In the genomic region with DNA sequence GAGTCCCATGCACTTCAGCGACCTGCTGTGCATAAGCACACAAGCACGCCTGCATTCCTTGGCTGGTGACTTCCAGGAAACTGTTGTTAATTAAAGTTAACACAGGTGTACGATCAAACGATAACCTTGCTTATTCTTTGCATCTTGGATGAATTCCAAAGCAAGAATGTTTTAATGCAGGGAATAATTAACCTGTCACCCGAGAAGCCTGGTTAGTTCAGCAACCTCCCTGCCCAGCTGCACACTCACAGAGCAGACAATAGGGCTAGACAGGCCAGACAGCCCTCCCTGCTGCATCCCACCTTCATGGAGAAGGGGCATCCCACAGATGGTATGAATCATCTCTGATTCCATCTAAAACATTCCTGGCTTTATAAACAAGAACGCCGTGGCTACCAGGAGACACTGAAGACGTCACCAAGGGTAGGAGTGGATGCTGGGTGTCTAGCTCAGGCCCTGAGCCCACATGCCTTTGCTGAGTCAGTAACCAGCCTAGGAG, we compare ENCODE assay signal across 13 mouse cellular contexts. TPM values are rescaled to one million over a fixed set of nuclear protein-coding genes. Genes with fewer than 3 reads are reported as not detected.
DNase-seq lines count a peak whose midpoint lies in the region; ATAC-seq and TF ChIP-seq lines count a peak whose summit lies in the region.
"Had no signal": no experiment of that assay in that cellular context is flagged by ENCODE, and none has a peak within 500 bp of the region (broad histone marks: within the 10 kb centered on the region; RNA-seq: fewer than 3 reads in every experiment).

No protein-coding gene starts in this region.

- no peak overlapping the region for H3K4me2 ChIP-seq in hindbrain, embryonic 16.5 days (ENCODE audit: low read length)
- H3K4me2 ChIP-seq in intestine, postnatal 0 days (replicated peaks; ENCODE audit: low read depth) = no peak overlapping the region
- H3K4me2 ChIP-seq: heart, embryonic 13.5 days; liver, embryonic 12.5 days had no signal

- H3K27ac ChIP-seq in hindbrain, embryonic 10.5 days = peak overlapping the region; percentile 35; the same call in 1 of the 2 replicates
- no peak overlapping the region for H3K27ac ChIP-seq in hindbrain, embryonic 16.5 days (ENCODE audit: low read depth, low read length)
- H3K27ac ChIP-seq in intestine, postnatal 0 days (ENCODE audit: low read depth, low read length) = no peak overlapping the region
- H3K27ac ChIP-seq: heart, embryonic 13.5 days; liver, embryonic 12.5 days had no signal

- ATAC-seq in hindbrain, embryonic 16.5 days = no peak
- ATAC-seq in Patski = peak; percentile 75
- ATAC-seq in intestine, postnatal 0 days = 0 out of 2 replicates have a peak, but pooled peaks have one; percentile 22
- no peak for ATAC-seq in megakaryocyte-erythroid progenitor cell, adult 5-6 weeks (replicated peaks; ENCODE audit: low FRiP score, low TSS enrichment, poor library complexity, severe bottlenecking)
- ATAC-seq: inflammation-experienced regulatory T-cells, adult 6 months; liver, embryonic 12.5 days had no signal

- WGBS in hindbrain, embryonic 10.5 days = 40% methylated on average over 8 of the region's 8 CpGs
- WGBS in hindbrain, embryonic 16.5 days = 40% methylated on average over 8 of the region's 8 CpGs
- WGBS in intestine, postnatal 0 days = 30% methylated on average over 8 of the region's 8 CpGs

- H3K9ac ChIP-seq in hindbrain, embryonic 16.5 days (ENCODE audit: low read depth, low read length) = no peak overlapping the region
- no peak overlapping the region for H3K9ac ChIP-seq in intestine, postnatal 0 days (ENCODE audit: low read depth, low read length)
- H3K9ac ChIP-seq: heart, embryonic 13.5 days; liver, embryonic 12.5 days had no signal

- no peak overlapping the region for H3K4me3 ChIP-seq in hindbrain, embryonic 10.5 days
- no peak overlapping the region for H3K4me3 ChIP-seq in hindbrain, embryonic 16.5 days (ENCODE audit: low read length)
- no peak overlapping the region for H3K4me3 ChIP-seq in intestine, postnatal 0 days (ENCODE audit: low read depth, low read length)
- H3K4me3 ChIP-seq: heart, embryonic 13.5 days; liver, embryonic 12.5 days had no signal

- POLR2A ChIA-PET in Patski (lab: Charles Lee) = interaction anchor here (0.6 kb wide), 1 partner anchor 25 kb away, joined by 3 read pairs; no protein-coding TSS in a partner anchor

- no peaks in the 10 kb centered on the region for H3K36me3 ChIP-seq in hindbrain, embryonic 10.5 days
- H3K36me3 ChIP-seq in hindbrain, embryonic 16.5 days (ENCODE audit: control insufficient read depth, insufficient read depth, low read length) = no peaks in the 10 kb centered on the region
- no peaks in the 10 kb centered on the region for H3K36me3 ChIP-seq in intestine, postnatal 0 days (ENCODE audit: control insufficient read depth, insufficient read depth)
- H3K36me3 ChIP-seq: heart, embryonic 13.5 days; liver, embryonic 12.5 days had no signal

- in situ Hi-C loops in Patski (cut with MboI; ENCODE audit: low pct_unique_long_range_greater_than_20kb) = loop anchor here (25.0 kb wide), 1 partner anchor 1207 kb away; no protein-coding TSS in a partner anchor

- no peak for TF ChIP-seq CTCF in Patski (IDR thresholded peaks at IDR 0.05)
- TF ChIP-seq CTCF in intestine, postnatal 0 days (IDR thresholded peaks at IDR 0.05; ENCODE audit: low read depth) = no peak

- peaks cover 10% of the 10 kb centered on the region for H3K4me1 ChIP-seq in hindbrain, embryonic 10.5 days (replicated peaks)
- no peaks in the 10 kb centered on the region for H3K4me1 ChIP-seq in hindbrain, embryonic 16.5 days (ENCODE audit: control insufficient read depth, insufficient read depth, low read depth, low read length)
- H3K4me1 ChIP-seq in intestine, postnatal 0 days (replicated peaks; ENCODE audit: control insufficient read depth, insufficient read depth, low read length) = no peaks in the 10 kb centered on the region
- H3K4me1 ChIP-seq: liver, embryonic 12.5 days had no signal

- no peaks in the 10 kb centered on the region for H3K9me3 ChIP-seq in hindbrain, embryonic 10.5 days
- no peaks in the 10 kb centered on the region for H3K9me3 ChIP-seq in hindbrain, embryonic 16.5 days (ENCODE audit: control insufficient read depth, low read length)
- H3K9me3 ChIP-seq in intestine, postnatal 0 days (ENCODE audit: control insufficient read depth) = no peaks in the 10 kb centered on the region
- H3K9me3 ChIP-seq: heart, embryonic 13.5 days; liver, embryonic 12.5 days had no signal

- CTCF ChIA-PET in Patski (lab: Charles Lee) = interaction anchor here (1.0 to 1.3 kb wide), 3 partner anchors 10 to 147 kb away, joined by 3 read pairs; no protein-coding TSS in a partner anchor

- no peaks in the 10 kb centered on the region for H3K27me3 ChIP-seq in hindbrain, embryonic 10.5 days (ENCODE audit: insufficient read depth, poor library complexity, severe bottlenecking)
- no peaks in the 10 kb centered on the region for H3K27me3 ChIP-seq in hindbrain, embryonic 16.5 days (replicated peaks; ENCODE audit: control insufficient read depth, insufficient read depth, low read length)
- no peaks in the 10 kb centered on the region for H3K27me3 ChIP-seq in Patski
- H3K27me3 ChIP-seq in intestine, postnatal 0 days (replicated peaks; ENCODE audit: control insufficient read depth, insufficient read depth, low read length) = no peaks in the 10 kb centered on the region
- H3K27me3 ChIP-seq: CH12.LX; heart, embryonic 13.5 days; liver, embryonic 12.5 days had no signal

- peak; percentile 18 for DNase-seq in hindbrain, embryonic 10.5 days (ENCODE audit: low spot score)
- peak; percentile 82 for DNase-seq in Patski (ENCODE audit: low read depth, low spot score)
- DNase-seq in left cerebral cortex, adult 9 months (ENCODE audit: low spot score in 2 of 2) = peak; percentile 40 to 47
- DNase-seq in urinary bladder, postnatal 14 days (ENCODE audit: low spot score) = no peak
- no peak for DNase-seq in adrenal gland, postnatal 10 days
- DNase-seq: cerebellum, adult 11 months had no signal

RNA-seq across cellular contexts. Expression of gene Adamts16, which starts 47.5 kb away (rescaled TPM):
- 0.49 and 0.67 TPM in 2 replicates for polyA plus RNA-seq in hindbrain, embryonic 10.5 days (2016; fragmentation: Nextera tagmentation; extraction: Ambion mirVana)
- polyA plus RNA-seq in hindbrain, embryonic 16.5 days (2015; fragmentation: Nextera tagmentation; extraction: Ambion mirVana) = 2.7 and 3.6 TPM in 2 replicates
- 0.05 TPM for polyA plus RNA-seq in Patski (2021)
- polyA plus RNA-seq in intestine, postnatal 0 days (2015; fragmentation: Nextera tagmentation; extraction: Ambion mirVana) = 0.07 and 0.20 TPM in 2 replicates
- not detected in 2 replicates for total RNA-seq in megakaryocyte-erythroid progenitor cell, adult 5-6 weeks (2014; fragmentation: Nextera tagmentation)
- total RNA-seq in megakaryocyte-erythroid progenitor cell, adult 5-6 weeks (2017) = not detected in 2 replicates
- total RNA-seq in adrenal gland, postnatal 10 days (2021) = 1 to 10 TPM; 1.4 to 2.2 TPM
- total RNA-seq: CH12.LX had no signal
- polyA plus RNA-seq: inflammation-experienced regulatory T-cells, adult 6 months; liver, embryonic 12.5 days had no signal

Comparison
In these comparisons a context has a peak if more than half of its experiments do, and no peak if none do; other contexts are left out.
1. DNase-seq: peak in hindbrain, embryonic 10.5 days (single experiment), Patski (single experiment) and left cerebral cortex, adult 9 months (2 of 2); none in urinary bladder, postnatal 14 days (single experiment) and adrenal gland, postnatal 10 days (single experiment).
2. ATAC-seq: peak in Patski (single experiment) and intestine, postnatal 0 days (single experiment); none in hindbrain, embryonic 16.5 days (single experiment) and megakaryocyte-erythroid progenitor cell, adult 5-6 weeks (single experiment).